Mouse (Mus musculus) heart, adult 11 months (tissue): ENCODE measurements around the gene Mink1.
A peak's percentile ranks its signal among the peaks of the same experiment; 100 is the strongest.
"Not testable (repeated sequence)": the region's sequence is repeated elsewhere in the genome, so short reads cannot be mapped to it uniquely, and the experiment has no call there.

Source experiments
- DNase-seq: peaks from one replicate; pipeline ENCODE4 v3.0.0; 2022

The Mink1 gene

DNA sequence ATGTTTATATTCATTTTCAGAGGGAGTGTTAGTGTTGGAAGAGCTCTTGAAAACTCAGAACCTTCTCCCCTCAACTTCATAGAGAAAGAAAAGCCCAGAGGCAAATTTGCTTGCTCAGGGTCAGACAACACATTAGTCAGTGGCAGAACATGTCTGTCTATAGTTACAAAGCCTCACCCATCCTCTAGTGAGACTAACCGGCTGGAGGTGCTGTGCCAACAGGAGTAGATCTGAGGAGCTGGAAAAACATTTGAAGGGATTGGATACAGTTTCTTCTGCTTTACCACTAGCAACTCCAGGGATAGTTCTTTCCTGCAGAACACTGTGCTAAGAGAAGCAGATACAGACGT lies 769 bp upstream of the Mink1 start:
- no peak for DNase-seq

DNA sequence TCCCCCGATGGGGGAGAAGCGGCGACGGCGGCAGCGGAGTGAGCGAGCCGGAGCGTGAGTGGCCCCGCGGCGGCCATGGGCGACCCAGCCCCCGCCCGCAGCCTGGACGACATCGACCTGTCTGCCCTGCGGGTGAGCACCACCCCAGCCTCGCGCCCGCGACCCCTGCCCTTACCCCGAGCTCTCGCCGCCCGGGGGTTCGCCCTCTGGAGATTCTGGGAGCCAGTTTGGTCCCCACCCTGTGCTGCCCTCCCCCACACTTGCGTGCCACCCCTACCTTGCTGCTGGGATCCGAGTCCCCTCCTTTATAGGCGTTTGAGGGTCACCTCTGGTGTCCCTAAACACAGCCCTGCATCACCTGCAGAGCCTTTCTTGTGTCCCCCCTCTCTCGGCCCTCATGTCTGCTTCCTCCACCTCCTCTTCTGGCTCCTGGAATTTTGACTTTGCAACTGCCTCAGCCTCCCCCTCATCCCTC lies 351 bp downstream of the Mink1 start:
- no peak for DNase-seq

DNA sequence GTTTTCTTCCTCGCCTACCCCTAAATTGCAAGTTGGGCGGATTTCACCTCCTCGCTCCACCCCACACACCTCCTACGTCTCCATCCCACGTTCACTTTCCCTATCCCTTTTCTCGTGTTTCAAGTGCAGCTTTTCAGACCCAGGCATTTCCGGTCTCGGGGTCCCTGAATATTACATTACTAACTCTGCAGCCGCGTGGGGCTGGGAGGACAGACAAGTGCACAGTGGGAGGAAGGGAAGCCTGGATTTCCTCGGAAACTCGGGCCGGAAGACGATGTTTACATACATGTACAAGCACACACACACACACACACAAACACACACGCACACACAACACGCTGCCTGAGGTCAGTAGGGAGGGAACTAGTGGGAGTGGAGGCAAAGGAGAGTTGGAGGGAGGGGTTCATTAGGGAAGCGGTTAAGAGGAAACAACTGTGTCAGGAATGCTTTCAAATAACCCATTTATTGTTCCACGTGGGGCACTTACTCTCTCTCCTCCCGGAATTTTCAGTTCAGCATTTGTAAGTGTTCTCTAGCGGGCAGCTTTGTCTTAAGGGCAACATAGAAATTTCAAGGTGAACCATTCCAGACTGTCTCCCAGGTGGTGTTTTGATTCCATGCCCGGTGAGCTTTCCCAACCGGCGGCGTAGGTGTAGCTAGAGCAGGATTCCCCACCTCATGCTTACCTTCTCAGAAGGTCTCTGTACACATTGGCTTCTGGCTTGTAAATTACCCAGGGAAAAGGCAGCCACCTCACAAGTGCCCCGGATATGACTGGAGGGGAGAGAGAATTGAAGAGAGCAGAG lies 992 bp downstream of the Mink1 start:
- peak; percentile 96 for DNase-seq

DNA sequence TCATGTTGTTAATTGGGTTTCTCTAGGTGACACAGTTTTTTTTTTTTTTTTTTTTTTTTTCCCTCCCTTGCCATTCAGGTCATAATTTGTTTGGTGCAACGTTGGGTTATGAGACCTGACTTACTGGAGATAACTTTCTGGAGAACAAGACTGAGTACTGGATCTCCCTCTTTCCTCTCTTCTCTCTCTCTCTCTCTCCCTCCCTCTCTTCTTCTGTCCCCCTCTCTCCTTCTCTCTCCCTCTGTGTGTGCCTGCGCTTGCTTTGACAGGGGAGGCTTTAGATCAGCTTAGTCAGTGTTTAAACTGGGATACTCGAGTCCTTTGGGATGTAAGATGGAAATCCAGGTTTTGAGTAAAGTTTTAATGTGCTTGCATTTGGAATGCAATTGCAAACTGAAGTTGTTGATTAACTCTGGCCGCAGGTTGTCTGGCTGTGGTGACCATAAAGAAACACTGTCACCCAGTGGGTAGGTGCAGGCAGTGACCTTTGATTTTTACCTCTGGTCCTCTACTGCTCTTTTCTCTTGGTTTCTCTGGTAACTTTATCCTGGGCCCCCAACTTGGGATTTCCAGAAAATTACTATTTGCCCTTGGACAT lies 1.7 kb downstream of the Mink1 start:
- DNase-seq = no peak

DNA sequence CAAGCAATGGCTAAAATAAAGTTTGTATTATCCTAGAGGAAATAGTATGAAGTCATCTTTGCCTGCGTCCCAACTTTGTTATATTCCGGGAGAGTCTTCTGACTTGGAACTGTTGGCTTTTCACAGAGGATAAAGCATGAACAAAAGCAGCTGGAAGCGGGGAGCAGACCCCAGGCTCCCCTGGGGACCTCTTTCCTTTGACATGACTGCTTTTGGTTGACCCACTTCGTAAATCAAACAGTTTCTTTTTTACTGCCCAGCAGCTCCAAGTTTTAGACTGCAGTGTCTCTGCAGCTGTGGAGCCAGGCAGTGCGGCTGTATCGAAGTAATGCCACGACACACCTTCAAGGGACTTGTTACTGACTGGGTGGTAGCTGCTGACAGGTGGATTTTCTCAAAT lies 3.9 kb downstream of the Mink1 start:
- no peak for DNase-seq

DNA sequence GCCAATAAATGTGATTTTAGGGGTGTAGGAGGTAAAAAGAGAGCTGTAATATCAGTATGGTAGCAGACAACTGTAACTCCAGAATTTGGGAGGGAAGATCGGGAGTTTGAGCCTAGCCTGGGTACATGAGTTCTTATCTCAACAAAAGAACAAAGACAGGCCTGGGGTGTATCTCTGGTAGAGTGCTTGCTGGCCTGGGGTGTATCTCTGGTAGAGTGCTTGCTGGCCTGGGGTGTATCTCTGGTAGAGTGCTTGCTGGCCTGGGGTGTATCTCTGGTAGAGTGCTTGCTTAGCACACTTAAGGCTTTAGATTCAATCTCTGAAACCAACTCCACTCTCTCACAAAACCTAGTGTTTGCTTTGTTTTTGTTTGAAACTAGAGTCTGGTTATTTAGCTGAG lies 7.9 kb downstream of the Mink1 start:
- not testable (repeated sequence) for DNase-seq

DNA sequence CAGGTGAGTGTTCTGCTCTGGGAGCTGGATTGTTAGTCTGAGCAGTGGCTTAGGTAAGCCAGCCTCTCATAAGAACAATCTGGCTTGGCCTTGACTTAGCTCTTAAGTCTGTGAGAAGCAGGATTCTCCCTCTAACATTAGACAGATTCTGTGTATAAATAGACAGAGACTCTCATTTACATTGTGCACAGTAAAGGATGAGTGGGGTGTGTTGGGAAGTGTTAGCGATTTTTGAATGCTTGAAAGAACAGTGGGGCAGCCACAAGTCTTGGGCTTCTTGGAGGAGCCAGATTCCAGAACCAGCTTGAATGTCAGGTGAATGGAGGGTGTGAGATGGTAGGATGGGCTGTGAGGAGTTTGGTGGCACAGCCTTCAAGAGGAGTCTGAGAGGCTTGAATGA lies 9.0 kb downstream of the Mink1 start:
- no peak for DNase-seq

DNA sequence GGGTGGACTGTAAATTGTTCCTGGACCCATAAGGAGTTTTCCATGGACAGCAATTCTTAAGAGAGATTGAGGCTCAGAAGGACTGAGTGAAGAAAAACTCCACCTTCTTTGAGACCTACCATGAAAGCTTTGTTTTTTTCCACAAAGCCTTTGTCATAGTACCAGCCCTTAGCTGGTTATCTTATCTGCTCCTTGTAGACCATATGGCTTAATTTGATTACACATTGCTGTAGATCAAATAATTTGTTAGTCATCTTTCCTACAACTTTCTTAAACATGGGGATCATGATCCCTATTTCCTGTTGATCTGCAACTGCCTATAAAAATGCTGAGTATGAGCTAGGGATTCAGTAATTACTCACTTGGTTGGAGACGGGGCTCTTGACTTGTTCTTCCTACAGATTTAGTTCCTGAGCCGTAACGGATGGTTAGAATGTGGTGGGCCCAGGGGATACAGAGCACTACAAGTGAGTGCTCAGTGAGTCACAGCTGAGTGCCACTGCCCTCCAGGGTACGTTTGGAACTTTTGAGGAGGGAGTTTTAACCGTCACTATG lies 9.7 kb downstream of the Mink1 start:
- DNase-seq = no peak

DNA sequence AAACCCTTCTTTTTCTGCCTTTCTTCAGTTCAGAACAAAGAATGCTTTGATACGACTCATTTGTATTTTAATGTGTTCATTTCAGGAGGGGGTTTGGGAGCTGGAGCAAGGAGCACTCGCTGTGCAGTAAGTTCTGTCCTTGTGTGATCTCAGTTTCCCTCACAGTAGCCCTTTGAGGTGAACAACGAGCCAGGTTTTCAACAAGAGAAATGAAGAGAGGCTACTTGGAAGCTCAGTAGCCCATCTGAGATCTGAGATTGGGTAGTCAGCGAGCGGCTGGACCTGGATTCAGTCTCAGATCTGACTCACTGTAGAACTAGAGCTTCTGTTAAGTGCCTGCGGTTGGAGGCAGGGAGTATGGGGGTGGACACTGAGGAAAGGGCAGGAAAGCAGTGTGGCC lies 11.2 kb downstream of the Mink1 start:
- DNase-seq = no peak

DNA sequence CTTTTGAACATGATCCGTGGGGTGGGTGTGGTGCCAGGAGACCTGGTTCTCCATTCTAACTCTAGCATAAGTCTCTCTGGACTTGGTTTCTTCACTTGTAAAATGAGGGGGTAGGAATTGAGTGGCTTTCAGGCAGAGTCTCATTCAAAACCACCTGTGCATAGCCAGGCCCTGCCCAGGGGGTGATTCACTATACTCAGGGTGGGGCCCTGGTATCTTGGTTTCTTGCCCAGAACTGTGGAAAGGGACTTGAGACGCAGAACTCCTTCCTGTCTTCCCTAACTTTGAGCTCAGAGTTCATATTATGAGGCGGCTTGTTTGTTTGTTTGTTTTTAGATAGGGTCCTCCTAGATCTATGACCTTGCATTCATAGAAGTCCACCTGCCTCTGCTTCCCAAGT lies 14.5 kb downstream of the Mink1 start:
- peak; percentile 87 for DNase-seq

DNA sequence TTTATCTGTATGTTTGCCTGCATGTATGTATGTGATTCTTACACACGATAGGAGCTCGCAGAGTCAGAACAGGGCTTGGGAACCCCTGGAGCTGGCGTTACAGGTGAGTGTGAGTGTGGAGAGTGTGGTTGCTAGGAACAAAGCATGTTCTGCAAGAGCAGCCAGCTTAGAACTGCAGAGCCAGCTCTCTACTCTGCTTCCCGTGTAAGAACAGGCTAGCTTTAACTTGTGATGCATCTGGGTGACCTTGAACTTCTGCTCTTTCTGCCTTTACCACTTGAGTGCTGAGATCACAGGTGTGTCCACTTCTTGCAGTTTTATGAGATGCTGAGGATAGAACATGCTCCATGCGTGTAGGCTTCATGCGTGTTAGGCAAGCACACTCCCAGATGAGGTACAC lies 16.3 kb downstream of the Mink1 start:
- peak; percentile 84 for DNase-seq

DNA sequence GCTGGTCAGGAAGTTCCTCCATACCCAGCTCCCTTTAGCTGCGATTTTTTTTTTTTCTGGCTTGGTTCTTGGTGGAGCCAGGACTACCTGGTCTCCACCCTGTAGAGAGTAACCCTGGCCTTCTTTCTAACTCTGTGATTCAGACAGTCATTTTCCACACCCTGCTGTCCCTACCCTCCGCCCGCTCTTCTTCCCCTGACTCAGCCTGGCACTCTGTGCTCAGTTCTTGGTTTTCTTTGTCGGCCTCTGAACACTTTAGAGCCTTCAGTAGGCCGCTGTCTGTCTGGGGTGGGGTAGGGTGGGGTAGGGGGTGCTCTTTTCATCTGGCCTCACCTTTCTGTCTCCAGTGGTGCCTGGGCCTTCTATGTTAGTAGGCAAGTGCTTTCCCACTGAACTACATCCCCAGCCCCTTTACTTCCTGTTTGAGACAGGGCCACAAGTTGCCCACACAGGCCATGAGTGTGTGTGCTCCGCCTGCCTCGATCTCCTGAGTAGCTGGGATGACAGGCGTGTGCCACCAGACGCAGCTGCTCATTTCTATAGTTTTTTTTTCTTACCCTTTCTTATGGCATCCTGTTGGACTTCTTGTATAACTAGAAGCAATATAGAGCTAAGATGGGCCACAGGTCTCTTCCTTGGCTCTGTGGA lies 17.2 kb downstream of the Mink1 start:
- no peak for DNase-seq

DNA sequence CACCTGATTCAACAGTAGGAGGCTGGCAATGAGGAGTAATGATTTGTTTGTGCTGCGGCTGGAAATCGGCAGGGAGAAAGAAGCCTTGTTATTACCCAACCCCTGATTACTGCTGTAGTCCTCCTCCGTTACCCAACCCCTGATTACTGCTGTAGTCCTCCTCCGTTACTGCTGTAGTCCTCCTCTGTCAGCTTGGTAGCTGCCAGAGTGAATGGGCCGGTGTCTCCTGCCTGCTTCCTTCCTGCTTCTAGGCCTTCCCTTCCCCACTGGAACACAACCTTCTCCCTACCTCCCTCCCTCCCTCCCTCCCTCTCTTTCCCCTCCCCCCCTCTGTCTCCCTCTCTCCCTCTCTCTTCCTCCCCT lies 17.7 kb downstream of the Mink1 start:
- DNase-seq = peak; percentile 89

DNA sequence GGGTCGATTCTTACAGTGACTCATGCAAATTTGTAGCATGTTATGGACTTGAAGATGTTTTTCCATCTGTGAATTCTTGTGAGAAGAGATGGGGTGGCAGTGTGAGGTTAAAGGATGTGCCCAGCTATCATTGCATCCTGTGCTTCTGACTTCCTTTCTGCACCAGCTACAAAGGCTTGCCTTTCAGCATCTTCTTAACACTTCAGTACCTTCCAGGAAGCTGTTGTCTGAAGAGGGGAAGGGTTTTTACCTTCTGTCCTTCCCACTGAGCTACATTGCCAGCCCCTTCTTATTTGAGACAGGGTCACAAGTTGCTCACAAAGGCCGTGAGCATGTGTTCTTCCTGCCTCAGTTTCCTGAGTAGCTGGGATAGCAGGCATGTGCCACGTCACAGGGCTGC lies 18.2 kb downstream of the Mink1 start:
- DNase-seq = no peak

DNA sequence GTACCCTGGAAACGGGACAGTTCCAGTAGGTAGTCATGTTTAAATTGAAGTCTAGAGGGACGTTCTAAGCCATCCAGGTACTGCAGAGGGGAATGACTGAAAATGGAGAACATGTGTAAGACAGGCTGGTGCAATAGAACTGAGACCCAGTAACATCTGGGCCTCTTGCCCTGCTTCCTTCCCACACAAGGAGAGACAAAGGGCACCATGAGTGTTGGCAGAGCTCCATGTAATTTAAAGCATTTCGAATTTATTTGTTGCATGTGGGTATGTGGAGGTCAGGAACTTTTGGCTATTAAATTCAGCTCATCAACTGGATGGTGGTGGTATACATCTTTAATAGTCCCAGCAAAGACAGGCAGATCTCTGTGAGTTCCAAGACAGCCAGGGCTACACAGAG lies 19.5 kb downstream of the Mink1 start:
- no peak for DNase-seq

DNA sequence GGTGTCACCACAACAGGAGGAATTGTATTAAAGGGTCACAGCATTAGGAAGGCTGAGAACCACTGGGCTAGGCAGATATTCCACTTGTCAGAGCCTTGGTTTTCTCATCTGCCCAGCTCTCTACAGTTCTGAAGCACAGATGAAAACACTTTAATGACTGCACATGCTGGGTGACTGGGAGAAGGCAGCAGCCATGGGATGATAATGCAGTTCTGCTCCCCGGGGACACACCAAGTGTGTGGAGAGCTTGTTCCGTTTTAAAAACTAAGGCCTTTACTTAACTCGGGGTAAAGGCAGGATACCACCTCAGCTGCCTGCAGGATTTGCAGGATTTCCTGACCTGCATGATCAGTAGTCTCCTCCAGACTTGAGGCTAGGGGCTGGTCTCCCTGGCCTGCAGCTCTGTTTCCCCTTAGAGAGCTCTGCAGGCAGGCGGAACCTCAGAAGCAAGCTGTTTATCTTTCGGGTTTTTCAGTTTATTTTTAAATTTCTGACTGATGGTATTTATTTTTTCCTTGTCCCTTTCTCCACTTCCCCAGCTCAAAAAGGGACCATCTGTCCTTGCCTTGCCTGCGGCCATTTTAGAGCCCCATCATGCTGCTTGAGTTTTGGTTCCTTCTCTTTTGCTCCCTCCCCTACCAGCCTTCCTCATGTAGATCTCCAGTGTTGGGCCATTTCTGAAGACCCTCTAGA lies 20.5 kb downstream of the Mink1 start:
- DNase-seq = peak; percentile 93

DNA sequence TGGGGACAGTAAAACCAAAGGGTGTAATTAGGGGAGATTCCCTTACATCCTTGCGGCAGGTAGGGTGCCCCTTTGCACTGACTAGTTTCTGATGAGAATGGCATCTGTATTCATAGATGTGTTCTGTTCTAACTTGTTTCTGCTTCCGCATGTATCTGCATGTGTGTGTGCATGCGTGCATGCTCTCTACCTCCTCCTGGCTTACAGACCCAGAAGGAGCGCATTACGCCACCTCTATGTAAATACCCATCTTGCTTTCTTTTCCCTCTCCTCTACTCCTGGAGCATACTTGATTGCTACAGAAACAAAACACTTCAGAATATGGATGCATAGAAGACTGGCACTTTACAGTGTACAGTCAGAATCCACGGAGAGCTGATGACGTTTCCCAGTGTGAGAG lies 21.1 kb downstream of the Mink1 start:
- DNase-seq = no peak

DNA sequence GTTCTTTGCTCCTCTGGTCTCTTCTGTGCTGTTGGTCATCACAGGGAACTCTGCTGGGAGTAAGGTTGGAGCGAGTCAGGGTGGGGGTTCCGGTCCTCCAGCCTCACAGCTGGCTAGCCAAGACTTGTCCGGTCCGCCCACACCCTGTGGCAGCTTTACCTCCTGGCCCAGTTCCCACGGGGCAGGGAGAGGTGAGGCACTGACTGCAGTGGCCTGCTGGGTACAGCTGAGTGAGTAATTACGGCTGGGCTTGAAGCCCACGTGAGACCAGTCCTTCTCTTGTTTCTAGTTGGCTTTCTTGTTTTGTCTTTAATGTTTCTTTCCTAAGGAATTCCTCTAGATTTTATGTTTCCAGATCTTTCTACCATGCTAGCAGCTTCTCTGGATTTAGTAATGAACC lies 22.8 kb downstream of the Mink1 start:
- DNase-seq = peak; percentile 97

DNA sequence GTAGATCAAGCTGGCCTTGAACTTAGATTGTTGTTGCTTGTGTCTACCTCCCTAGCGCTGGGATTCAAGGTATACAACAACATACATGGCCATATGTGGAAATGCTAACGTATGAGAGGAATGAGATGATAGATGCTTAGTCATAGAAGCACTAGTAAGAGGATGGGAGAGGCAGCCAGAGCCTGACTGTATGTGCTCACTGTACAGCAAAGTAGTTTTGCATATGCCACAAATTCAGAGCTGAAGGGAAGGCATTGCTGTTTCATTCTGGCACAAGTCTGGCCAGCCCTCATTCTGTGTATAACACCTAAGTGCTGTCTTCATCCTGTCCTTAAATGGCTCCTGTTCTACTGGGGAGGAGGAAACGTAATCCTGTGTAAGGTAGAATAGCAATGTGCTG lies 23.6 kb downstream of the Mink1 start:
- no peak for DNase-seq

DNA sequence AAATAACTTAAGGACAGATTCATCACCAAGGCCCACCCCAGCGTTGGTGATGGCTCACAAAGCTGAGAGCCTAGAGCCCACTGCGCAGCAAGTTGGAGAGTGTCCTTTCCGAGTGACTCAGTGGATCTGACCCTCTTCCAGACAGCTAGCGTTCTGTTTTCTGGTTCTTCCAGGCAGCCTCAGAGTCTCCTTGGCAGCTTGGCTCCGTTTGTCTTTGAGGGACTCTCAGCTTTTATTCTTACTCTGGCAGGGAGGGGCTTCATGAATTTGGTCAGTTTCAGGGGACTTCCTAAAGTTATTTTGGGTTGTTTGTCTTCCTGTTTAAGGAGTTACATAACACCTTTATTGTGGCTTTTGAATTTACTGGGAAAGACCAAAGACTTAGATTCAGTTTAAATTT lies 24.3 kb downstream of the Mink1 start:
- DNase-seq = peak; percentile 94

DNA sequence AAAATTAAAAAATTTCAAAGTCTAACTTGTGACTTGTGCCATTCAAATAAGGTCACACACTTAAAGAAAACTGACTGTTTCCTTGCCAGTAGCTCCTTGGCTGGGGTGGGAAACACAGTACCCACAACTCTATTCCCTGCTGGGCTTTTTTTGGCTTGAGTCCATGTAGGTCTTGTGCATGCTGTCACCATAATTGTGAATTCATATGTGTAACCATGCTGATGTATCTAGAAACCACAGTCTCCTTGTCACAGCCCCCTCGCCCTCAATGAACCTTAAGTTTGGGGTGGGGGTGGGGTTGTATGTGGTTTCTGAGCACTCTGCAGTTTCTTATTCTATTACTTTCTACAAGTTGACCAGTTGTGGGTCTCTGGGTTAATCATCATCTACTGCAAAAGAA lies 29.1 kb downstream of the Mink1 start:
- DNase-seq = no peak

DNA sequence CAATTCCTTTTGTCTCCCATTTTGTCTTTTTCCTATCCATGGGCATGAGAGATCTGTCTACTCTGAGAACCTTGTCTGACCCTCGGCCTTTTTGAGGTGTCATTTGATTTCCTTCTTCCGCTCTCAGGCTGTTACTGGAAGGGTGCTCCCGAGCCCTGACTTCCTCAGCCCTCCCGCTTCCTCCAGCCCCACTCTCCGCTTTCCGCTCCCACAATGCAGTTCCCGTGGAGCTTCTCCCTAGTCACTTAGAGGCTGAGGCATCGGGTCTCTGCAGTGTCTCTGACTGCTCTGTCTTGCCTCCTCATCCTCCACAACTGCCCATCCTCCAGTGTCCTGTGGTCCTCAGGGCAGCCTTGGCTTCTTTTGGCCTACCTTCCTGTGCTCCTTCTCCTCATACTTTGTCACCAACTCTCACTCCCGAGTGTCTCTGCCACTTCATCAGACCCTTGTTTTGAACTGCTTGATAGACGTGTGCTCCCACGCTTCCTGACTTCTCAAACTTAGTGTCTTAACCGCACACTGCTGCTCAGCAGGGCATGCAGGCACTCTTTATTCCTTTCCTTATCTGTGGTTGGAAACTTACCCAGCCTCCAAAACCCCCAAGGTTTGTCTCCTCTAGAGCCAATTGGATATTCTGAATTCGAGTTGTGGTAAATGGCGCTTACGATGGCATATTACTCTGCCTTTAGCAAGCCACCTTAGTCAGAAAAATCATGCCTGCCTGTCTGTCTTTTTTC lies 31.7 kb downstream of the Mink1 start:
- DNase-seq = peak; percentile 98

DNA sequence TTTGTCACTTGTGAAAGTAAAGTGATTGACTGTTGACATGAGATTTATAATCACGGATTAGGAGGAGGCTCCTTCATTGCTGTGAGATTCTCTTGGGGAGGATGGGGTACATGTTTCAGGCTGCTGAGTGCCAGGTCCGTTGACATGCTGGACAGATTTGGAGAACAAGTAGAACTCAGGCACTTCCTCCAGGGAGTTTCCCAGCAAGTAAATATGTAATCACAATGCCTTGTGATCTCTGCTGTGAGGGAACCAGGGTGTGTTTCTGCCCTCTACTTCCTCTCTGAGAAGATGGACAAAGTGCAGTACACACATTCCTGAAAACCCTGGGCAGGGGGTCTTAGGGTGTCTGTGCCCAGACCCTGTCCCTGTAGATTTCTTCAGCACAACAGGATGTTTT lies 33.0 kb downstream of the Mink1 start:
- peak; percentile 97 for DNase-seq
